Mouse (Mus musculus) testis, postnatal 10 days (tissue): ENCODE measurements at regions not wholly inside any gene's neighbourhood (a gene's known extent, or its start where the extent isn't known, plus 50 kb on each side); places are given as distances from the start of the nearest gene placed in this dataset.

Experiments
- DNase-seq: peaks from one replicate; pipeline ENCODE4 v3.0.0; 2021; ENCODE audit warnings: low spot score

- DNase-seq = no peak
Measured at GRCm38 (mm10) chr2:172094159-172094558, 50.9 kb upstream of the Cbln4 start.

- peak; percentile 21 for DNase-seq
Measured at GRCm38 (mm10) chr2:172103881-172104655, 60.8 kb upstream of the Cbln4 start.

DNA sequence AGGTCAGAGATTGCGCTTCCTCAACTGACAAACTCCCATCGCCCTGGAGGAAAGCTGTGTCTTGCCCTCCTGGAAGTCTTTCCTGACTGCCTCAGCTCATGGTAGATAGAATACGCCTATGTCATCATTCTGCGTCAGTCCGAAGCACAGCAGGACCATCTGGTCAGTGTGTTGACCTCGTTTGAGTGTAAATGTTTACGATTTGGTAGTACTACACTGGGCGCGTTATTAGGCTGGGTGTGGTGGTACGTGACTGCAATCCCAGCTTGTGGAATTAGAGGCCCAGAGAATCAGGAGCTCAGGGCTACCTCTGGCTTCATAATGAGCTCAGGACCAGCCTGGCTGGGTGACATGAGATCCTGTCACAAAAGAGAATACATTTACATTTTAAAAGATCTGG lies 62.0 kb upstream of the Cbln4 start:
- no peak for DNase-seq

DNA sequence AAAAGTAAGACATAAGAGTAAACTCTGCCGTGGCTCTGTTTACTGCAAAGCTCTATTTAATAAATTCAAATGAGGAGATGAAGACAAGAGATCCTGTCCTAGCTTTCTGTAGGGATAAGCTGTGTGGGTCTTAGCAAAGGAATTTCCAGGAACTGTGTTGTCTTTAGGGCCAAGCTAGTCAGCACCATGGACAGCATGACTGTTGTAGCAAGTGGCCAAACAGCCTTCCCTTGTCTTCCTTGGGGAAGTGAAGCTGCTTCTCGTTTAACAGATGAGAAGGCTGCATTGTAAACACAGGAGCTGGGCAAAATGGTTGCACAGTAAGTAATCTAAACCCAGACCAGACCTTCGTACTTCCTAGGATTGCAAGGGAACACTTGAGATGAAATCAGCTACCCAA lies 67.4 kb upstream of the Cbln4 start:
- DNase-seq = peak; percentile 76

- no peak for DNase-seq
Measured at GRCm38 (mm10) chr2:172113639-172114038, 70.4 kb upstream of the Cbln4 start.

- no peak for DNase-seq
Measured at GRCm38 (mm10) chr2:172115604-172116206, 72.4 kb upstream of the Cbln4 start.

DNA sequence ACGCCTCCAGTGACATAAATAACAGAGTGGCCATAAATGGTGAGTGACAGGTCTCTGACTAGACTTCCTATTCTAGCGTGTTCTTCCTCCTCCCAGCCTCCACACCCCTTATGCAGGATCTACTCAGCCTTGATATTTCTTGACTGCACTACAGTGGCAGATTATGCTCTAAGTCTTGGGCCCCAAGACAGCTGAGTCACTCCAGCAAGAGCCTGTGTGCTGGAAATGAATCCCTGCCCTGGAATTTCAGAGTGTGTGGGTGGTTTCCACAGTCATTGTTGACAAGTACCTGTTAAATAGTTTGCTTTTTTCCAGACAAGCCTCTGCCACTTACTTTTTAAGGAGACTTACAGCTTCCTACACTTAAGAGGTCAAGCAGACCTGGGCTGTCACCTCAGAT lies 84.3 kb upstream of the Cbln4 start:
- peak; percentile 6 for DNase-seq

DNA sequence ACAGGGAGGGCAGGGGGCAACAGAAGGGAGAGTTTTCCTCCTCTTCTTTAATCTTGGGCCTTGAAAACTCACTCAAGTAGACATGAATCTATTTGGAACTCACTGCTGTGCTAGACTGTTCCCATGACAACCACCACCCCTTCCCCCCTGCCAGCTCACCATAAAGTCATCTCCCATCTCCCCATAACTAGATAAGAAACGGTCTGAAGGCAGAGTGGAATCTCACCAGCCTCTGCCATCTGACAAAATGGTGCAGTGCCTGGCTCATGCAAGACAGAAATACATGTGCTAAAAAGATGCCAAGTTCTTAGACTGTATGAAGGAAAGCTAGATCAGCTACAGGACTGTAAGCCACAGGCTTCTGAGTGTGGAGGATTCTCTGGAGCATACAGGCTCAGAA lies 88.0 kb upstream of the Cbln4 start:
- DNase-seq = peak; percentile 10

DNA sequence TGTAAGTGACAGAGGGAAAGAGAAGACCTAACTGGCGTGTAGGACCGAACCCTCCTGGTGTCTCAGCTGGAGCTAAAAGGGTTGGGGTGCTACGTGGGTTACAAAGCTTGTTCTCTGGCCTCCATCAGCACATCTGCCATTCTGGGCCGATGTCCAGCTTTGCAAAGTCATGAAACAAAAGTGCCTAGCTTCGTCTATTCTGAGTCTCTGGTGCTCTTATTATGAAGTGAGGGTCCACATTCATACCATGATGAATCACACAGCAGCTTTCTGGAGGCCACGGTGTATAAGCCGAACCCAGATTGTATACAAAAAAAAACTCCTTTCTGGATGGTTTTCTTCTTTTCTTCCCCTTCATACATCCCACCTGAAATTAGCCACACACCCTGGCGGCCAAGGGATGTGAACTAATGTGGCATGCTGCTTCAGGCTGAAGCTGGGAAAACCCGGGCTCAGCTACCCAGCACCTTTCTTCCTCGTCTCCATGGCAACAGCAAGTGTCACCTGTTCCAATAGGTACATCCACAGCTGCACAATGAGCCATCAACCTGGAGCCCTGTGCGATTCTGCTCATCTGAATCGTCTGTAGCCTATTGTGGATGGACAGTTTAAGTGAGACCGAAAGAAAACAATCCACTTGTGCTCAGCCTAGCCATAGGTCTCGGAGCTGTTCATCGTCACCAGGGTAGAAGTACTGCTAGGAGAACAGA lies 89.5 kb upstream of the Cbln4 start:
- DNase-seq = peak; percentile 32

GRCm38 (mm10) chr2:172140080-172140479 lies 96.8 kb upstream of the Cbln4 start:
- DNase-seq = no peak

- DNase-seq = no peak
Measured at GRCm38 (mm10) chr2:172143269-172143668, 100.0 kb upstream of the Cbln4 start.

DNA sequence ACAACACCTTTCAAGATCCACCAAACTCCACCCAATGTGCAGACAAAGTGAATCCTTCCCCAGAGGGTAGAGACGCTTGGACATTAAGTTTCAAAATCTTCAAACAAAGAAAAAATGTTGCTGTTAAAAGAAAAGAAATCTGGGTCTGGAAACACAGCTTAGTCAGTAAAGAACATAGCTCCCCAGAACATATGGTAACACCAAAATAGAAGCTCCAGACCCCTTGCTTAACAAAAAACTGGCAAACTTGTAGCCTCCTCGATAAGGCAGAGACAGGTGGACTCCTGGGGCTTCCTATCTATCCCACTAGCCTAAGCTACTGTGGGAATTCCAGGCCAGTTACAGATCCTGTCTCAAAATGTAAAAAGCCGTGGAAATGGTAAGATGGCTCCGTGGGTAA lies 99.6 kb upstream of the Mc3r start:
- DNase-seq = no peak

DNA sequence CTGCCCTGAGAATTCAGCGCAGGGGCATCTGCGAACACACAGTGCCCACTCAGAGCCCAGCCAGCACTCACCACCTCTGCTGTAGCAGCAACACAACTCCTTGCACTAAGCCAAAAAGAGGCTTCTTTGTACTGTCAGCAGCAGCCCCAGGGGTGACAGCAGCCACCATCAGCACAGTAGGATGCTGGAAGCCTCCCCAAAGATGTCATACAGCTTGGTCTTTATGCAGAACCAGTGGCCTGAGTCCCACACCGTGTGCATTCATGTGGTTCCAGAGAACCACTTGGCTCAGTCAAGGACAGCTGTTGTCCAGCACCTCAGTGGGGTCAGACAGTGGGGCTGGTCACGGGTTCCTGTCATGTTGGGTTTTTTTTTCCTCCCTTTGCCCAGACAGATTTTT lies 98.6 kb upstream of the Mc3r start:
- DNase-seq = no peak

DNA sequence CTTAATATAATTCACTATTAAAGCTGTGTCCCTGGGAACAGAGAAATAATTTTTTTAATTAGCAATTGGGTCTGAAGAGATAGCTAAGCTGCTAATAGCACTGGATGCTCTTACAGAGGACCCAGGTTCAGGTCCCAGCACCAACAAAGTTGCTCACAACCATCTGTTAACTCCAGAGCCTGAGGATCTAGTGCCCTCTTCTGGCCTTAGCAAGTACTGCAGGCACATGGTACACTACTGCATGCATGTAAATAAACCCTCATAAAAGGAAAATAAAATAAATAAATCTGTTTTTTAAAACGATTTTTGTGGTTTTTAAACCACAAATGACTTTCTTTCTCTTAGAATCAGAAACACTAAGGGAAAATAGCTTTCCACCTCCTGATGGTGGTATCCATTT lies 97.4 kb upstream of the Mc3r start:
- DNase-seq = no peak

- no peak for DNase-seq
Measured at GRCm38 (mm10) chr2:172159909-172160308, 88.4 kb upstream of the Mc3r start.

DNA sequence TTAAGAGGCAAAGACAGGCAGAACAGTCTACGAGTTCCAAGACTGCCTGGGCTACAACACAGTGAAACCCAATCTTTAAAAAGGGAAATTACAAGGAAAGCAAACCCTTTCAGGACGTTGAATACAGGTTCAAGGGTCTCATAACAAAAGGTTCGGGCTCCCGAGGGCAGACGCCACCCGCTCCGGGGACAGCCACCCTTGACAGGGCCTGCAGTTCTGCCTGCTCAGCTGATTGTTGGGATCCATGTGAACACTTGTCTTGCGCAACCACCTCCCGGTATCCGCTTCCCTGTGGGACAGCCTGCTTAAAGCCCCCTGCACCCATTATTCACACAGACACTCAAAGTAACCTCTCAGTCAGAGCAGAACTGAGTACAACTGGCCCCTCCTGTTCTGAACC lies 70.9 kb upstream of the Mc3r start:
- peak; percentile 25 for DNase-seq

GRCm38 (mm10) chr2:172179301-172179700 lies 69.0 kb upstream of the Mc3r start:
- DNase-seq = peak; percentile 22

DNA sequence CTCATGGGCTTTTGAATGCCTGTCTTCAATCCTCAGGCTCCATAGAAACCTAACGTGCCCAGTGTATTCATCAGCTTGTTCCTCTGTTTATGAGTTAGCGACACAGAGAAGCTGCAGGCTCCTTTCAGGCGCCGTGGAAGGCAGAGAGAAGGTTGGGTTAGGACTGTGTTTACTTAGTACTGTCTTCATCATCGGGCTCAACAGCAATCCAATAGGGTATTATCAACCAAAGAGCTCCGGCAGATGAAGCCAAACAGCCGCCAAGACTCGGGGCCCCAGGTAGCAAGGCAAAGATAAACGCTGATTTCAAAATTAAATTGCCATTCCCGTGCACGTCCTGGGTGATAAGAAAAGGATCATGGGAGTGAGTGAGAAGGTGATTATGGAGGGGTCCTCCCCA lies 50.5 kb upstream of the Mc3r start:
- peak; percentile 22 for DNase-seq
